Comparison of ENCODE assay signal across 8 mouse cellular contexts in genomic region chr14:118767673-118768353, GRCm38 (mm10). TPM values are rescaled to one million over a fixed set of nuclear protein-coding genes. Genes with fewer than 3 reads are reported as not detected.
DNase-seq lines count a peak whose midpoint lies in the region; ATAC-seq and TF ChIP-seq lines count a peak whose summit lies in the region.

No protein-coding gene starts in this region.

- no peaks in the 10 kb centered on the region for H3K4me1 ChIP-seq in heart, embryonic 11.5 days (ENCODE audit: control insufficient read depth, insufficient read depth, low read length)
- 0 out of 2 replicates have a peak, but pooled peaks cover 2% of the 10 kb centered on the region for H3K4me1 ChIP-seq in kidney, embryonic 15.5 days

- H3K4me2 ChIP-seq in heart, embryonic 11.5 days: no peak overlapping the region
- H3K4me2 ChIP-seq in kidney, embryonic 15.5 days: no peak overlapping the region

- H3ac ChIP-seq in C2C12 (ENCODE audit: control insufficient read depth, insufficient read length, low read depth): no peak overlapping the region

- ATAC-seq in erythroblast, adult 5-6 weeks (replicated peaks; ENCODE audit: low FRiP score, poor library complexity, severe bottlenecking): peak; percentile 91
- peak; percentile 64; the same call in 1 of the 2 replicates for ATAC-seq in heart, embryonic 11.5 days (replicated peaks; ENCODE audit: insufficient number of reproducible peaks, low FRiP score, low TSS enrichment)
- ATAC-seq in kidney, embryonic 15.5 days (replicated peaks; ENCODE audit: low FRiP score): peak; percentile 86
- peak; percentile 93 for ATAC-seq in monocyte, adult 5-6 weeks (replicated peaks; ENCODE audit: insufficient number of reproducible peaks, low FRiP score, low TSS enrichment, poor library complexity, severe bottlenecking)

- WGBS in heart, embryonic 11.5 days (ENCODE audit: insufficient replicate concordance): 31% methylated on average over 14 of the region's 14 CpGs
- WGBS in kidney, embryonic 15.5 days: 31% methylated on average over 14 of the region's 14 CpGs

- peak; percentile 91 for TF ChIP-seq CTCF in C2C12 (IDR thresholded peaks at IDR 0.05; ENCODE audit: control insufficient read depth, insufficient read depth, insufficient read length)

- H3K27me3 ChIP-seq in C2C12 (ENCODE audit: control insufficient read depth, insufficient read depth, insufficient read length): no peaks in the 10 kb centered on the region
- no peaks in the 10 kb centered on the region for H3K27me3 ChIP-seq in heart, embryonic 11.5 days (ENCODE audit: control insufficient read depth, insufficient read depth, low read length)
- peaks cover 4% of the 10 kb centered on the region; the same call in 1 of the 2 replicates for H3K27me3 ChIP-seq in kidney, embryonic 15.5 days

- no peak overlapping the region for H3K27ac ChIP-seq in heart, embryonic 11.5 days (ENCODE audit: low read depth, low read length)
- H3K27ac ChIP-seq in kidney, embryonic 15.5 days: no peak overlapping the region

- H3K4me3 ChIP-seq in C2C12 (ENCODE audit: insufficient read depth, poor library complexity, severe bottlenecking): no peak overlapping the region
- H3K4me3 ChIP-seq in heart, embryonic 11.5 days (ENCODE audit: low read depth, low read length): no peak overlapping the region
- H3K4me3 ChIP-seq in kidney, embryonic 15.5 days (replicated peaks): no peak overlapping the region

- DNase-seq in brain, adult 2 months (ENCODE audit: low read depth, low spot score): peak; percentile 88
- DNase-seq in liver: peak; percentile 82
- peak; percentile 67 to 77 for DNase-seq in spleen, postnatal 36 days (ENCODE audit: low spot score in 2 of 2)

- H3K9ac ChIP-seq in heart, embryonic 11.5 days (ENCODE audit: low read depth, low read length): no peak overlapping the region
- no peak overlapping the region for H3K9ac ChIP-seq in kidney, embryonic 15.5 days

- H3K9me3 ChIP-seq in heart, embryonic 11.5 days (replicated peaks; ENCODE audit: control insufficient read depth, low read length): no peaks in the 10 kb centered on the region
- H3K9me3 ChIP-seq in kidney, embryonic 15.5 days (replicated peaks): no peaks in the 10 kb centered on the region

- no peaks in the 10 kb centered on the region for H3K79me2 ChIP-seq in C2C12 (ENCODE audit: control insufficient read depth, insufficient read depth)

- no peaks in the 10 kb centered on the region for H3K79me3 ChIP-seq in C2C12 (ENCODE audit: low read depth)

- H3K36me3 ChIP-seq in C2C12 (ENCODE audit: control insufficient read depth, insufficient read depth): no peaks in the 10 kb centered on the region
- no peaks in the 10 kb centered on the region for H3K36me3 ChIP-seq in heart, embryonic 11.5 days (ENCODE audit: control insufficient read depth, insufficient read depth, low read length)
- H3K36me3 ChIP-seq in kidney, embryonic 15.5 days: no peaks in the 10 kb centered on the region

TF ChIP-seq in C2C12, 6 proteins besides CTCF, POLR2A, EP300 and RAD21:
- TF ChIP-seq USF1 (IDR thresholded peaks at IDR 0.05; ENCODE audit: low read depth) (no peak), MYOD1 (IDR thresholded peaks at IDR 0.05; ENCODE audit: control insufficient read depth, insufficient read length, low read depth) (no peak), FOSL1 (IDR thresholded peaks at IDR 0.05; ENCODE audit: insufficient read depth, low read length, poor library complexity, severe bottlenecking) (no peak), MAX (IDR thresholded peaks at IDR 0.05) (no peak), MYOG (IDR thresholded peaks at IDR 0.05; ENCODE audit: control insufficient read depth, extremely low read depth, insufficient read length) (no peak), CEBPB (IDR thresholded peaks at IDR 0.05; ENCODE audit: low read depth) (no peak)

RNA-seq across cellular contexts. Expression of gene Cldn10, which starts 19.9 kb away (rescaled TPM):
- polyA plus RNA-seq in C2C12 (2012; fragmentation: generic; extraction: Trizol): not detected
- 1.9 TPM in 1 of 2 replicates, not detected in the other for total RNA-seq in erythroblast, adult 5-6 weeks (2015; ENCODE audit: low replicate concordance)
- 2.0 TPM in 1 of 2 replicates, not detected in the other for total RNA-seq in erythroblast, adult 5-6 weeks (2017; ENCODE audit: low replicate concordance)
- polyA plus RNA-seq in heart, embryonic 11.5 days (2014; fragmentation: Nextera tagmentation; extraction: Ambion mirVana): 0.34 and 0.56 TPM in 2 replicates
- polyA plus RNA-seq in kidney, embryonic 15.5 days (2015; fragmentation: Nextera tagmentation; extraction: Ambion mirVana): 22.8 and 25.3 TPM in 2 replicates
- 0.29 TPM in 1 of 3 replicates, not detected in the others for total RNA-seq in monocyte, adult 5-6 weeks (2017)

Comparison
In these comparisons a context has a peak if more than half of its experiments do, and no peak if none do; other contexts are left out.
1. RNA of gene Cldn10, which starts 19.9 kb away (polyA plus RNA-seq): 22.8 to 25.3 TPM in kidney, embryonic 15.5 days; 0.34 to 0.56 TPM in heart, embryonic 11.5 days and not detected in C2C12 (single experiment); every median in the first group is over 10 times any median in the second.
2. Peak in every context shown above with its lines, with median percentiles within 50 percentile points of each other: DNase-seq and ATAC-seq.